Mouse (Mus musculus) gastrocnemius, postnatal 10 days (tissue): ENCODE results near the gene Abca15. TPM values are rescaled to one million over a fixed set of nuclear protein-coding genes. Genes with fewer than 3 reads are reported as not detected.
"Not testable (repeated sequence)": the region's sequence is repeated elsewhere in the genome, so short reads cannot be mapped to it uniquely, and the experiment has no call there.

Source experiments
- DNase-seq: peaks from one replicate; pipeline ENCODE4 v3.0.0; 2021; ENCODE audit warnings: mixed read lengths
- long read RNA-seq, 2 experiments: library from polyadenylated mRNA; stranded (forward); transcript quantifications; one replicate each; pipeline ENCODE4 v2.0.0; 2021
- total RNA-seq, 2 experiments: library from RNA; stranded (reverse); gene quantifications; 2 replicates each; pipeline ENCODE4 v1.2.3; 2021

Abca15 gene
- total RNA-seq: not detected
- long read RNA-seq, experiment 1: 0 reads
- long read RNA-seq, experiment 2: 0 reads

DNA sequence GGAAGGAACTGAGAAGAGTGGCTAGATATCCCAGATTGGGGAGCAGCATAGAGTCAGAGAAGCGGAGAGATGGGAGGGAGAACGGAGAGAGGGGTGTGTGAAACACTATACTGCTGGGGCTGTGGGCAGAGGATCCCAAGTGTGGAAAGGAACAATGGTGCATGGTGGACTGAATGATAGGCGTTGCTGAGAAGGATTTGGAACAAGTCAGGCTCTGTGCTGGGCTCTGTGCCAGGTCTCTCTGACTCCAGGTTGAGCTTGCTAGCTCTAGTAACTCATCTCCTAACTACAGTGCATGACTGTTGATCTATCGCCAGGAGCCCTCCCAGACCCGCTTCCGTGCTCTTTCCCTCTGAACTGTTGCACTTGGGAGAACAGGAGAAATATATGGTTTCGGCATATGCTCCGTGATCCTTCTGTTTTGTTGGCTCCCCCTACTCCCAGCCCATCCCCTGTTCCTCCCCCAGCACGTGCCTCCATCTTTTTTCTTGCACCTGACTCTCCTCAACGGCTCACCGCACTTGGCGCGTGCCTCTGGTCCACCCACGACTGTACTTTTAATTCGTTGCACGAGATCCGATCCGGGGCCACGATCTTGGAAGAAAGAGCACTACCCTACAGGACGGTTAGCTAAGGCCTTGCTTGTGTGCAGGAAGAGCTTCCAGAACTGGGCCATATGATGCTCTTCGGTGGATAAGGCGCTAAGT lies at the start of gene Abca15:
Abca15 (plus strand) TSS at position 584 of the 707 bp plus-strand sequence.
- DNase-seq: peak; percentile 23

DNA sequence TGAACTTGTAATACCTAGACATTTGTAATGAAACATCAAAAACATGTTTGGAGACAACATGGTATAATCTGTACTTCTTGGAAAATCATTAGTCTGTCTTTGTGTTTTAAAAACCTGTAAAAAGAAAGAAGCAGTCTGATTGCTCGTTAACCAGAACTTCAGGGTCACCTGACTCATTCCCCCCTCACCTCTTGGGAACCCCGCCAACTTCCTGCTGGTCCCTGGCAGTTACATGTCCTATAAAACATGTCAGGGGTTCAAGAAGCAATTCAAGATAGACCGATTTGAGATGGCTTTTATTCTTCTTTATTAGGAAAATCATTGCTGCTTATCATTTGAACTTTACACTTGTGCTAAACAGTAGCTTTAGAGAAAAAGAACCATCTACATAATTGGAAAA lies 43.2 kb upstream of the Abca15 start:
- no peak for DNase-seq

DNA sequence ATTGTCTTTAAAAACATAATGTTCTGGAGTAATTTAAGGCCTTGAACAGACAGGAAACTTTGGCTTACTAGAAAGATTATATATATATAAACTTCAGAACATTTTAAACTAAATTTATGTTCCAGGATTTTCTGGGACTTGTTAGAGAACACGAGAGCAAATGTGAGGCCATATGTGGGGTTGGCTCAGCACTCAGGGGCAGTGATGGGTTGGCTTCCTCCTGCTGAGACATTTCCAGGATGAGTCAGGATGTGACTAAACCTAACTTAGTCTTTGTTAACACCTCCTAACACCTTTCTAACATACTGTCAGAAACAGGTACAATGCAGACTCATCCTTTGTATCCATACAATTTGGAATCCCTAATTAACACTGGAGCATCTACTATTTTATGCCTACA lies 12.4 kb upstream of the Abca15 start:
- DNase-seq: no peak

DNA sequence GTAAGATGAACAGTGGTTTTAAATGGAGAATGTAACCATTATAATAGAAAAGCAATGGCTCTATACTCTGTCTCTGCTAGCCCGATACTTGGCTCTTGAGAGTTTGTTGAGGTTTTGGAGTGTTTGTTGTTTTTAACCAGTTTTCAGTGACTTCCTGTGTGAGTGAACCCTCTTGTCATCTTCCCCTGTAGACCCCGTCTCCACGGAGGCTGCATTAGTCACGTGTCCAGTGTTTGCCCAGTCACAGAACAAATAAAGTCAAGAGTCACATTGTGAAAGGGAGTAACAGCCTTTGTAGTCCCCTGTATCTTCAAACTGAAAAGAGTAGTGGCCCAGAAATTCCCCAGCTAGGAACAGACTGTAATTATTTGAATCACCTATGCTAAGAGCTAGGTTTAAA lies 5.5 kb upstream of the Abca15 start:
- DNase-seq: no peak

DNA sequence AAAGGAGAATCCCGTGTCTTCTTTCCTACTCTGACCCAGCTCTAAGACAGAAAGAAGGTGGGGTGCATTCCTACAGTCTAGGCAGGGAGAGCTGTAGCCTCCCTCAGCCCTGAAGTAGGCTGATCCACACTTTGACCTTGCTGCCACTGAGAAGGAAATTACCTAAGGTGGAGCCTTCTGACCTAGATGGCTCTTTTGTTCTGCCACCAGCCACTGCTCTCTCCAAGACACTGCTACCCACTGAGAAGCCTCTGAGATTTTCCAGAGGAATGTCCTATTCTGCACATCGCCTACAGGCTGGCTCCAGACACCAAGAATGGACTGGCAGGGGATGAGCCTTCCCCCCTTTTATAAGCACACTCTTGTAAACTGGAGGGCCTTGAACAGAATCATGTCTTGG lies 2.6 kb upstream of the Abca15 start:
- not testable (repeated sequence) for DNase-seq

DNA sequence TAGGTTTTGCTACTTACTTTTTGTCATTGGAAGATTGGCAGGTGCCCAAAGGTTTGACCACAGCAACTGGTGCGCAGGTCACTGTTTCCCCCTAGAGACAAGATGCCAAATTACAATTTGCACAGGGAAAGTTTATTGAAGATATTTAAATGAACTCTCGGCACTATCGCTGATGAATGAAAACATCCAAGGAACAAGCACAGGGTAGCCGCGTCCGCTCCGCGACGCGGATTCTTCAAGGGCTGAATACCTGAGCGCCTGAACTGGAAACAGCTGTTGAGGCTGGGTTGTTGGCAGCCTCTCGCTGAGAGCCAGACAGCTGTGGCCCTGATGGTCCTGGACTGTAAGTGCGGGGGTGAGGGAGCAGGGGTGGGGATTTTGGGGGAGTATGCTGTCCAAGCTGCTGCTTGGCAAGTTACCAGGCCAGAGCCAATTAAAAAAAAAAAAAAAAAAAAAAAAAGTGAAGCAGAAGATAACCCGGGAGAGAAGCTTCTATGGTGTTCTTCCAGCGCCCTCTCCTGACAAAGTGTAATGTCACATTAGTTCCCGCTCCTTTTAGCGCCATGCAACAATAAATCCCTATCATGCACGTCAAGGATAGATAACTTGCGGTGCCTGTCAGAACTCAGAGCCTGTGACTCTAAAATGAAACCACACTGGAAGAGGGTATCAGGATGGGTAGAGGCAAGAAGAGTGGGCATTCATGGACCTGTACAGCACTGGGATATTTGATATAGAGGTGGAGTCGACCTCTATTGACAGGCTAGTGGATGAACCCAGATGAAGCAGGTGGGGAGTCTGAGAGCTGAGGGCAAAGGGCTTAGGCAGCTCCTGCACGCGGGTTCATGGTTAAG lies 1.0 kb upstream of the Abca15 start:
- DNase-seq: peak; percentile 3

DNA sequence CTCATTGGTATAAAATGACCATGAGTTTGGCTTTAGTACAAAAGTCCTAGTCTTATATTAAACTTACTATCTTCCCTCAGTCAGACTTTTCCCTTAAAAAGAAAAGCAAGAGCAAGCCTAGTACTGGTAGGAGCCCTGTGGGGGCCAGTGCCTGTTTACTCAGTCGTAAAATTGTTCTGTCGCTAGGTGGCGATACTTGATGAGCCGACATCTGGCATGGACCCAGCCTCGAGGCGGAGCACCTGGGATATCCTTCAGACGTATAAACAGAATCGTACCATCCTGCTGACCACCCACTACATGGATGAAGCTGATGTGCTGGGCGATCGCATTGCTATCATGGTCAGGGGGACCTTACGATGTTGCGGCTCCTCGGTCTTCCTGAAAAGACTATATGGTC lies 32.7 kb downstream of the Abca15 start:
- peak; percentile 2 for DNase-seq

DNA sequence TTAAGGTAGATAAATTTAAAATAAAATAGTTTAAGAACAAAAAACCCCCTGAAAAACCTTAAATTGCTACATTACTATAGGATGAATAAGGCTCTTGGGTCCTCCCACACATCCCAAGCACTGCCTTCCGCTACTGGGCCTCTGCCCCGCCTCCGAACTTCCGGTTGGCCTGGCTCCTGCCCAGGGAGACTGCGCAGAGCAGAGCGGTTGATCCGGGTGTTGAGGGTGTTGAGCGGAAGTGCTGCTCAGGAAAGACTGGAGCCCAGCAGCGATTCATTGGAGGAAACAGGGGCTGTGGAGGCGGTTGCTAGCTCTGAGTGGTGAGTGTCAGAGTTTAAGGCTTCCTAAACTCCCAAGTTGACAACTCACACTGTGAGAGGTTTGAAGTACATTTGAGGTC lies 81.0 kb downstream of the Abca15 start, which contains the start of gene Abca16:
Abca16 (plus strand) TSS at position 201 of the 400 bp plus-strand sequence.
- DNase-seq: no peak

DNA sequence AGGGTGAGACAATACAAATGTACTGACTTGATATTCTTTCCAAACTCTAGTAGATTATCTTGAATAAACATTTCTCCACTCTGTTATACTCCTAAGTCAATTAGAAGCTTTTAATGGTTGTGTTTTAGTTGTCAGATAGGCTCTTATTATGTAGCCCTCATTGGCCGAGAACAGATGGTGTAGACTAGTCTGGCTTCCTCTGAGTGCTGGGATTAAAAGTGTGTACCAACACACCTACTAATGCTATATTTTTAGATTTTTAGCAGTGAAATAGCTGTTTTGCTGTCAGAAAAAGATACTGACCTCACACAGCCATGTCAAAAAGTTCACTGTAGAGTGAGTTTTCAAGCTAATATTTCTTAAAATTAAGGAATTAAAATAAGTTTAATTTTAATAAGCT lies 83.9 kb downstream of the Abca15 start:
- DNase-seq: no peak

DNA sequence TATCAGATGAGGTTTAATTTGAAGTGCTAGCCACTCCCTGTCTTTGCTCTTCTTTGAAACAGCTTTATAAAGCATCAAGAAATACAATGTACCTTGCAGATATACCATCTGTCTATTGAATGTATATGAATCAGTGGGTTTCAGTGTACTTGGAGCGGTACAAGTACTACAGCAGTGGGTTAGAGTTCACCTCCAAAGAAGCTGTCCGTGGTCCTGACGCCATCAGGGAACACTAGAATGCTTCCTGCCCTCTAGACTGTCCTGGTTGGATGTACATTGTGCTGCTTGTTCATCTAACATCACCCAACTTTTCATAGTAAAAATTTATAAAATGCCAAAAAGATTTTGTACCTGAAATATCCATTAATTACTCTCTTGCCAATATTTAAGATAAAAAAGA lies 98.2 kb downstream of the Abca15 start:
- no peak for DNase-seq

DNA sequence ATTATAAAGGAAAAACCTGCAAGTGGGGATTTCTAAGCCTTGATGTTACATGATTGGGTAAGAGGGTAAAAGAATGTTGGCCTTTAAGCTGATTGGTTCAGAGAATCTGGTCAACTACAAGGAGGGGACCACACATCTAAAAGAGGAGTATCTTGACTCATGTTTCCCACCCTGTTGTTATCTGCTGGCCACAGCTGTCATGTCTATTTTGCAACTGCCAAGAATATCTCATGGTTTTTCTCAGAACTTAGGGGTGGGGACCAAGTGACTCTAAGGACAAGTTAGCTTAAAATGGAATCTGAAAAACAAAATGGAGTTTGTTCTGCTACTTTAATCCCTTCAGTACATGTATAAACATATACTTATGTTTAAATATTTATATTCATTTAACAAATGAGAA lies 103.0 kb downstream of the Abca15 start:
- no peak for DNase-seq

Other genes with a start within 250 kb of the Abca15 start
- not detected for gene Dnah3, start 233.4 kb upstream of the Abca15 start, total RNA-seq
- 1 to 10 TPM; 8.0 to 8.4 TPM for gene Tmem159, start 226.3 kb upstream of the Abca15 start, total RNA-seq
- gene Zp2, start 183.4 kb upstream of the Abca15 start, total RNA-seq: under 1 TPM; 0.35 to 0.59 TPM
- gene Anks4b, start 154.8 kb upstream of the Abca15 start, total RNA-seq: under 1 TPM in 1 of 2 experiments, not detected in 1; 0.07 TPM
- 10 to 100 TPM; 11.9 to 13.0 TPM for gene Crym, start 126.6 kb upstream of the Abca15 start, total RNA-seq
- gene Abca14, start 124.7 kb upstream of the Abca15 start, total RNA-seq: not detected
- gene Abca16, start 81.0 kb downstream of the Abca15 start, total RNA-seq: not detected